Mouse (Mus musculus) right cerebral cortex, postnatal 36 days (tissue): ENCODE data around the gene Ap1s1.

Experiments
- DNase-seq, 2 experiments: peaks; one replicate each; pipeline ENCODE4 v3.0.0; 2022; ENCODE audit warnings: low spot score in 2 of 2, mixed read lengths in 1 of 2

Gene Ap1s1

DNA sequence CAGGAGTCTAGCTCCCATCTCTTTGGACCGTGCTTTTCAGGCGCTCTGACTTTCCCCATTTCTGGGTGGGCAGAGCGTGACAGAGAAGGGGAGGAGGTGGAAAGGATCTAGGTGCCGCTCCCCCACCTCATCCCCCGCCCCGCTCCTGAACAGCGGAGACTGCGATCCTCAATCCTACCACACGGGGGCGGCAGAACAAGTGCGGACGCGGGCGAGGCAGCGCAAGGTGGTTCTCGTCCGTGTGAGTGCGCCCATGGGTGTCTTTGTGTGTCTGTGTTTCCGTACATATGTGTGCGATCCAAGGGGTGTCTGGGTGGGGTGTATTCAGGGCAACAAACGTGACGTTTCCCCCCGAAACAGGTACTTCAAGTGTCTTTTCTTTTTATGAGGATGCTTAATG lies 20.8 kb downstream of the Ap1s1 start:
- peak in 1 of 2 experiments; percentile 62 for DNase-seq

DNA sequence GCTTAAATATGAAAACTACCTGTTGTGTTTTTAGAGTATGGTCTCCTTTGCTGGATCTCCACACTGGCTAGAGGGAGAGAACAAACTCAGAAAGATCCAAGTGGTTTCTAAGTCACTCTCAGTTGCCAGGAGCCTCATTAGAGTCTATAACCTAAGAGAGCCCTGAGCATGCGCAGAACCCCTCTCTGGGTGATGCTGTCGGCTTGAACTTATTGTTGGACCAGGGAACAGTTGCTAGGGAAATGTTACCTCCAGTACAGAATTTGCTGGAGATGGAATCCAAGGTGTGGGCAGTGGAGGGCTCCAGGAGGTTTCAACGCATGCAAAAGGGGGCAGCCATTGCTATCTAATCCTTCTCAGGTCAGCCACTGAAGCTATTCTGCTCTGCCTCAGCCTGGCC lies 21.6 kb downstream of the Ap1s1 start:
- DNase-seq = no peak

DNA sequence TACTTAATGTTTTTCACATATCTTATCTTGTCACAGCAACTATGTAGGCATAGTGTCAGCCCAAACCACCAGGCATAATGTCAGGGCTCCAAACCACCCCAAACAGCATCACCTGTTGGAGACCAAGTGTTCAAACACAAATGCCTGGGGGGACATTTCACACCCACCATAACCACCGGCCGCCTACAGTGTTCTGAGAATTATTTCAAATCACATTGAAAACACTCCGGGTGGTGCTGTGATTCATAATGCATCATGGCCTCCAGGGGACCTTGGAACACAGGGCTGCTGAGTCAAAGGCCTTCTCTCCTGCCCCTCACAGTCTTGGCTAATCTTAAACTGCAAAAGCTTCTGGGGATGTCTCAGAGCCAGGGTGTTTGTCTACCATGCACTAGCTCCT lies 30.0 kb downstream of the Ap1s1 start:
- no peak for DNase-seq

DNA sequence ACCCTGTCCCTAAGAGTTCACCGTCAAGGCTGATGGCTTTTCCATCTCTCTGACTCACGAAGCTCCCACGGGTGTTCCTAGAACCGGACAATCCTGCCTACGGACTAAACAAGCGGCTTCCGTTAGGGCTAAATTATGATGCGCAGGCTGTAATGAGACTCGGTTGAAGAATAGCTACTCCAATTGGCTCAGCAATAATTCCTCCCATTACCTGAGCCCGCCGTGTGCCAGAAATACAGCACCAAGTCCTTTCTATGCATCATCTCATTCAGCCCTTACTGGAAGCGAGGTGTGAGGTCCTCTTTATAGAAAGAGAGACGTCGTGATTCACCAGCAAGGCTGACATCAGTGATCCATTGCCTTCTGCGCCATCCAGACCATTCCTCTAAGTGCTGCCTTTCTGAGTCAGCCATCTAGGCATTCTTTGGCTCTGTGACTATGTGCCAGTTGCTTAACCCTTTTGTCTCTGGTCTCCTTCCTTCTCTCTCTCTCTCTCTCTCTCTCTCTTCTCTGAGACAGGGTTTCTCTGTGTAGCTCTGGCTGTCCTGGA lies 33.5 kb downstream of the Ap1s1 start:
- DNase-seq = no peak

DNA sequence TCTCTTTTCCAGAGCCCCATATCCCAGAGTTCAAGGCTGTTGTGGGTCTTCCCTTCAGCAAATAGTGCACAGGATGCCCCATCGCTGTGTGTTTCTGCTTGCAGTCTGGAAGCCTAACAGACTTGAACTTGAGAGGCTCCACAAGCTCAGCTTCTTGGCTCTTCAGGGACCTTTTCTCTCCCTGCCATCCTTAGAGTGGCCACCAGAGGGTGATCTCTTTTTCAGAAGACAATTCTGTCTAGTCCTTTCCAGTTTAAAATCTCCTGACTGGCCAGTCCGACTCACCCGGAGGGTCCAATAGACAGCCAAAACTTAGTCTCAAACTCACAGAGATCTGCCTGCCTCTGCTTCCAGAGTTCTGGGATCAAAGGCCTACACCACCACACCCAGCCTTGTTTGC lies 35.9 kb downstream of the Ap1s1 start:
- no peak for DNase-seq

DNA sequence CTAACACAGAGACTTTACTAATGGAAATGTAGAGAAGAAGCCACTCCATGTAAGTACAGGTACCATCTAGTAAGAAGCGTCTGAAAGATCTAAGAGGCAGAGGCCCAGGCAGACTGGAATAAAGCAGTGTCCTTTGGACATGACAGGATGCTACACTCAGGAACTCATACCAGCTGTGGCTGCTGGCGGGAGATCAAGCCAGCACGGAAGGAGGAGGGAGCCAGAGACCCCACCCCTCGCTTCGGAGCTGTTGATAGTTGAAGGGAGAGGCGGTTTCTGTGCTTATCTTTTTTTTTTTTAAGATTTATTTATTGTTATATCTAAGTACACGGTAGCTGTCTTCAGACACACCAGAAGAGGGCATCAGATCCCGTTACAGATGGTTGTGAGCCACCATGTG lies 38.7 kb downstream of the Ap1s1 start:
- no peak for DNase-seq

DNA sequence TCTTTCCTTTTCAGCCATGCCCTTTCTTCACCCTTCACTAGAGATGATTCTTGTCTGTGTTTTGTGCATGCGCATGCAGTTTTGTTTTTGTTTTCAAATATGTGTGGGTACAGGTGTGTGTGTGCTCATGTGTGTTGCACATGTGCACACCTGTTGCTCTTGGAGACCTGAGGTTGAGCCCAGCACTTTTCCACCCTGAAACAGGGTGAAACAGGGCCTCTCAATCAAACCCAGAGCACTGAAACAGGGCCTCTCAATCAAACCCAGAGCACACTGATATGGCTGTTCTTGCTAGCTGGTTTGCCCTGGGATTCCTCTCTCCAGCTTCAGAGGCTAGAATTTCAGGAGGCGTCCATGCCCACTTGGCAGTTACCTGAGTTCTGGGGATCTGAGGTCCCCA lies 45.3 kb downstream of the Ap1s1 start:
- no peak for DNase-seq

DNA sequence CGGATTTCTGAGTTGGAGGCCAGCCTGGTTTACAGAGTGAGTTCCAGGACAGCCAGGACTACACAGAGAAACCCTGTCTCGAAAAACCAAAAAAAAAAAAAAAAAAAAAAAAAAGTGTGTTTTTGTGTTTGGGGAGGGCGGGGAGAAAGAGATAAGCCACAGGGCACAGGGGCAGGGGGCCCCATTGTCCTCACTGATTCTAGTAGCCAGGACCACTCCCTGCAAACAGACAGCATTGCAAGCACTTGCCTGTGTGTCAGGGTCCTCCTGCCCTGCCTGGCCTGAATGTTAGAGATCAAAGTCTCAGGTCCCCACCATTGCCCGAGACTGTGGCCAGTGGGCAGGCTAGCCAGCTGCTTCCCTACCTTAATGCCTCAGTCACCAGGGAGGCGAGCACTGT lies 46.5 kb downstream of the Ap1s1 start:
- no peak for DNase-seq

DNA sequence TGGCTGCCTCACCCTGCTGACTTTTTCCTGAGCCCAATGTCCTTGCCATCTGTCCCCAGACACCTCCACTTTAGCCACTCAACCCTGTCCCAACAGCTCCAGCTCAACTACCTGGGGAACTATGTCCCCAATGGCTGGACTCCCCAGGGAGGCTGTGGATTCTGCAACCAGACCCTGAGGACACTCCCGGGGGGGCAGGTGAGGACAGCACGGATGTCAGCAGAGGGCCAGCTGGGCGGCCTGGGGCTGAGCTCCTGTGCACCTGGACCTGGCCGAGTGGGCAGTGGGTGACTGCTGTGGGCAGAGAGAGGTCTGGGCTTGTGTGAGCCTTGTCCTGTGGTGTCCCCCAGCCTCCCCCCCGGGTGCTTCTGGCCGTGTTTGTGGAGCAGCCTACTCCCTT lies 56.1 kb downstream of the Ap1s1 start:
- DNase-seq = no peak

DNA sequence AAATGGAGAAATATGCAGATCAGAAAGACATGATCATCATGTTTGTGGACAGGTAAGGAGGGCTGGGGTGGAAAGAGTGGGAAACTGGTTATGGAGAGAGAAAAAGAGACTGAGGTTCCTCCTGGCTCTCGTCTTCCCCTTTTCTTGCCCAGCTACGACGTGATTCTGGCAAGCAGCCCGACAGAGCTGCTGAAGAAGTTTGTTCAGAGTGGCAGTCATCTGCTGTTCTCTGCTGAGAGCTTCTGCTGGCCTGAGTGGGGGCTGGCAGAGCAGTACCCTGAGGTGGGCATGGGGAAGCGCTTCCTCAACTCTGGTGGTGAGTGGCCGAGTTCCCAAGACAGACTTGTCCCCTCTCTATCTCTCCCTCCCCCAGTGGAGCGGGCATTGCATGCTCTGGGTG lies 57.5 kb downstream of the Ap1s1 start:
- DNase-seq = no peak

DNA sequence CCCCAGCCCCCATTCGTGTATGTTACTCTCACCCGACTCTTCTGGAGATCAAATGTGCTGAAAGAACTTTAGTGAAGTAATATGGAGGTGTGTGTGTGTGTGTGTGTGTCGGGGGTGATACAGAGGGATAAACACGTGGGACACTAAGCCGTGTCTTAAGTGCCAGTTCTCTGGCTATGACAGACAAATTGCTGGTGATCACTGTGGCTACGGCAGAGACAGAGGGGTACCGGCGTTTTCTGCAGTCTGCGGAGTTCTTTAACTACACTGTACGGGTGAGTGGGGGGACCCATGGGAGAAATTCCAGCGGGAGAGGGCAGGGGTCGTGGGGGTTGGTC lies 58.0 kb downstream of the Ap1s1 start, which contains the start of gene Znhit1:
Znhit1 (minus strand) TSS at position 88 of the 338 bp plus-strand sequence.
- DNase-seq = no peak

DNA sequence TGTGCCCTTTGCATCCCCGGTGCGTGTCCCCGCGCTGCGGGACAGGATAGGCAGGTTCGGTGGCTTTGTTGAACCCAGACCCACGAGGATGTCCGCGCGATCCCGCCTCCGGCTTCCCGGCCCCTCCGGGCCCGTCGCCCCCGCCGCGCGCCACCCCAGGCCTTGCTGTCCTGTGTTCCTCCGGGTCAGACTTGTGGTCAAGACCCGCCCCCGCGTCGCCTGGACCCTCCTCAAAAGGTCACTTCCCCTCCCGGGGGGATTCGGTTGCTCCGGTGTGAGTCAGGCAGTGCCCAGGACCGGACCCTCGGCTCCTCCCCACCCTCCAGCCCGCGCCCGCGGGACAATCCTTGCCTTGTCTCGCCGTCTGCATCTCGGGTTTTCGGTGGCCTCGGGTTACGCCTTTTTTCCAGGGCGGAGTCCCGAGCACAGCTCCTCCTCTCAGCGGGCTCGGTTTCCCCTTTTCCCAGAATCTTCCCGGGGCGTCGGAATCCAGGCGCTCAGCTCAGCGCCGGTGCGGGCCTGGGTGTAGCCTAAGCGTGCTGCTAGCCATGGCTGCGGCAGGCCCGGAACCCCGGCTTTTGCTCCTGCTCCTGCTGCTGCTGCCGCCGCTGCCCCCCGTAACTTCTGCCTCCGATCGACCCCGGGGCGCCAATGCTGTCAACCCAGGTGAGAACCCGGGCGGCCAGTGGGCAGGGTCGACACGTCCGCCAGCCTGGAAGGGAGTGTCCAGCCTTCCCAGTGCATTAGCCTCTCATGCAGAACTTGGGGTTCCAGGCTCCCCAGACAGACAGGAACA lies 58.6 kb downstream of the Ap1s1 start:
- peak; percentile 73 to 77 for DNase-seq

DNA sequence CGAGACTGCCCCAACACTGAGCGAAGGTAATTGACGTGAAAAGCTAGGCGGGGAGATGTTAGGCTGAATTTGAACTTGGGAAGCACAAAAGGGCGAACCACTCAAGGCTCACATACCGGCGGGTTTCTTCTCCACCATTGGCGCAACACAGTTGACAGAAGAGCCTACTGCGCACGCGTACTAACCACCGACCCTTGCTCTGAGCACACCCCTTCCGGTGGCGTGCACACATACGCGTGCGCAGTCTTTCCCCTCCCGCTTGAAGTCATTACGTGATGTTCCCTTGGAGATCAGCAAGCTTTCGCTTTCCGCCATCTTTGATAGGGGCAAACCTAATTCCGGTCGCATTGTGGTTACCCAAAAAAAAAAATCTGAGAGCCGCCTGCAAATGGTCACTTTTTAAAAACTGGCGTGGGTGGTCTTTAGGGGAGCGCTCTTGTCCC lies 59.2 kb downstream of the Ap1s1 start, which contains the start of gene Plod3:
Plod3 (plus strand) TSS at position 325 of the 443 bp plus-strand sequence.
- DNase-seq = peak; percentile 94 to 97
